Mouse (Mus musculus) embryonic facial prominence, embryonic 15.5 days (tissue): ENCODE results near the gene Gm7030. TPM values are rescaled to one million over a fixed set of nuclear protein-coding genes. Genes with fewer than 3 reads are reported as not detected.
"Not testable (repeated sequence)": the region's sequence is repeated elsewhere in the genome, so short reads cannot be mapped to it uniquely, and the experiment has no call there.

Source experiments
- ATAC-seq: fragments of 200-750 bp; cut with Nextera tagmentation; 2 replicates; pipeline ENCODE4 v1.8.0; 2017; ENCODE audit warnings: low read depth, moderate TSS enrichment; ENCODE audit not compliant: insufficient number of reproducible peaks, low FRiP score, low TSS enrichment
- H3K27ac ChIP-seq: fragments of 300-500 bp; sonication (generic); replicated peaks from 2 replicates; pipeline ENCODE4 v1.5.1; 2015; ENCODE audit warnings: mild to moderate bottlenecking, inconsistent platforms
- H3K27me3 ChIP-seq: fragments of 300-500 bp; sonication (generic); 2 replicates; pipeline ENCODE4 v1.6.1; 2015; ENCODE audit warnings: inconsistent platforms
- H3K36me3 ChIP-seq: fragments of 300-500 bp; sonication (generic); 2 replicates; pipeline ENCODE4 v1.6.1; 2015; ENCODE audit warnings: mild to moderate bottlenecking, inconsistent platforms
- H3K4me1 ChIP-seq: fragments of 300-500 bp; sonication (generic); 2 replicates; pipeline ENCODE4 v1.6.1; 2015; ENCODE audit warnings: inconsistent platforms
- H3K4me2 ChIP-seq: fragments of 300-500 bp; sonication (generic); replicated peaks from 2 replicates; pipeline ENCODE4 v1.6.1; 2015; ENCODE audit warnings: mild to moderate bottlenecking, inconsistent platforms
- H3K4me3 ChIP-seq: fragments of 300-500 bp; sonication (generic); replicated peaks from 2 replicates; pipeline ENCODE4 v1.5.1; 2015; ENCODE audit warnings: mild to moderate bottlenecking, inconsistent platforms
- H3K9ac ChIP-seq: fragments of 300-500 bp; sonication (generic); 2 replicates; pipeline ENCODE4 v1.6.1; 2015; ENCODE audit warnings: inconsistent platforms
- H3K9me3 ChIP-seq: fragments of 300-500 bp; sonication (generic); replicated peaks from 2 replicates; pipeline ENCODE4 v1.6.1; 2016; ENCODE audit warnings: inconsistent platforms
- WGBS: fragments of 180-500 bp; shearing (Covaris S2); methylation state at CpG from one replicate; pipeline ENCODE4 v1.1.7; 2015; 5-methylcytosine and 5-hydroxymethylcytosine counted together
- polyA plus RNA-seq: library from polyadenylated mRNA; unstranded; fragments of >200 nt; fragmentation: Nextera tagmentation; extraction: Ambion mirVana; gene quantifications from 2 replicates; pipeline ENCODE4 v1.2.1, GENCODE M21; 2015

Gene Gm7030
- polyA plus RNA-seq, 1 experiment from 2014 or later, result not detected

GRCm38 (mm10) chr17:36131516-36132265 lies 2.5 kb upstream of the Gm7030 start:
- no peaks in the 10 kb centered on the region for H3K4me1 ChIP-seq
- WGBS, result 70% methylated on average over 5 of the region's 5 CpGs
- no peak overlapping the region for H3K4me2 ChIP-seq
- H3K27me3 ChIP-seq, result peaks cover 7% of the 10 kb centered on the region
- no peaks in the 10 kb centered on the region for H3K9me3 ChIP-seq
- H3K9ac ChIP-seq, result no peak overlapping the region
- ATAC-seq, result no peak
- H3K36me3 ChIP-seq, result no peaks in the 10 kb centered on the region
- no peak overlapping the region for H3K4me3 ChIP-seq
- H3K27ac ChIP-seq, result no peak overlapping the region

- H3K9me3 ChIP-seq, H3K9ac ChIP-seq, H3K36me3 ChIP-seq, H3K4me2 ChIP-seq, H3K4me3 ChIP-seq, H3K27me3 ChIP-seq, ATAC-seq, H3K4me1 ChIP-seq, H3K27ac ChIP-seq: not testable (repeated sequence)
- 60% methylated on average over 12 of the region's 13 CpGs for WGBS
Measured at GRCm38 (mm10) chr17:36128525-36128924, 700 bp downstream of the Gm7030 start.

GRCm38 (mm10) chr17:36124111-36124510 lies 5.1 kb downstream of the Gm7030 start:
- H3K4me2 ChIP-seq, H3K36me3 ChIP-seq, H3K4me3 ChIP-seq, H3K9ac ChIP-seq, H3K27ac ChIP-seq, ATAC-seq, H3K4me1 ChIP-seq, H3K9me3 ChIP-seq: not testable (repeated sequence)
- H3K27me3 ChIP-seq, result peaks cover 24% of the 10 kb centered on the region
- WGBS, result 60% methylated on average over 3 of the region's 3 CpGs

GRCm38 (mm10) chr17:36121352-36122020 lies 7.7 kb downstream of the Gm7030 start, which contains the start of gene Gm19684:
Gm19684 (plus strand) TSS chr17:36121678.
- not testable (repeated sequence) for H3K27ac ChIP-seq, ATAC-seq

GRCm38 (mm10) chr17:36120839-36121238 lies 8.4 kb downstream of the Gm7030 start:
- 0 out of 2 replicates have a peak overlapping the region, but pooled peaks have one; percentile 8 for H3K4me2 ChIP-seq
- not testable (repeated sequence) for ATAC-seq, H3K9ac ChIP-seq, H3K27ac ChIP-seq, H3K36me3 ChIP-seq, H3K9me3 ChIP-seq, H3K4me1 ChIP-seq
- 21% methylated on average over 18 of the region's 18 CpGs for WGBS
- H3K4me3 ChIP-seq, result 0 out of 2 replicates have a peak overlapping the region, but pooled peaks have one; percentile 15
- peaks cover 28% of the 10 kb centered on the region for H3K27me3 ChIP-seq

More at GRCm38 (mm10) chr17:36121352-36122020, 7.7 kb downstream of the Gm7030 start, which contains the start of gene Gm19684:
- 4% methylated on average over 8 of the region's 8 CpGs for WGBS
- not testable (repeated sequence) for H3K36me3 ChIP-seq, H3K4me1 ChIP-seq, H3K9me3 ChIP-seq, H3K9ac ChIP-seq
- Histone ChIP-seq H3K4me3 (peak within 1 kb of the TSS; percentile 15; the same call in 1 of the 2 replicates), H3K4me2 (0 out of 2 replicates have a peak within 1 kb of the TSS, but pooled peaks have one; percentile 21), H3K27me3 (peaks cover 28% of the 10 kb centered on the region)

- WGBS, result 26% methylated on average over 3 of the region's 3 CpGs
- not testable (repeated sequence) for ATAC-seq, H3K4me1 ChIP-seq, H3K4me3 ChIP-seq, H3K27ac ChIP-seq, H3K9ac ChIP-seq, H3K36me3 ChIP-seq, H3K9me3 ChIP-seq, H3K4me2 ChIP-seq
- peaks cover 16% of the 10 kb centered on the region for H3K27me3 ChIP-seq
Measured at GRCm38 (mm10) chr17:36116545-36116944, 12.7 kb downstream of the Gm7030 start.

- 16% methylated on average over 6 of the region's 6 CpGs for WGBS
- peaks cover 14% of the 10 kb centered on the region for H3K27me3 ChIP-seq
- H3K4me1 ChIP-seq, result peaks cover 12% of the 10 kb centered on the region
- not testable (repeated sequence) for ATAC-seq, H3K9me3 ChIP-seq, H3K4me2 ChIP-seq, H3K9ac ChIP-seq, H3K36me3 ChIP-seq, H3K4me3 ChIP-seq, H3K27ac ChIP-seq
Measured at GRCm38 (mm10) chr17:36113979-36114593, 15.1 kb downstream of the Gm7030 start.

GRCm38 (mm10) chr17:36111510-36111868 lies 17.7 kb downstream of the Gm7030 start:
- WGBS, result 2% methylated on average over 10 of the region's 10 CpGs
- peaks cover 11% of the 10 kb centered on the region for H3K27me3 ChIP-seq
- H3K27ac ChIP-seq, ATAC-seq, H3K36me3 ChIP-seq, H3K9me3 ChIP-seq: not testable (repeated sequence)
- H3K4me3 ChIP-seq, result peak overlapping the region; percentile 45
- peak overlapping the region; percentile 88 for H3K4me2 ChIP-seq
- 0 out of 2 replicates have a peak overlapping the region, but pooled peaks have one; percentile 15 for H3K9ac ChIP-seq
- peaks cover 12% of the 10 kb centered on the region for H3K4me1 ChIP-seq

GRCm38 (mm10) chr17:36110641-36111509 lies 18.4 kb downstream of the Gm7030 start:
- Histone ChIP-seq H3K4me1 (peaks cover 12% of the 10 kb centered on the region), H3K9ac (0 out of 2 replicates have a peak overlapping the region, but pooled peaks have one; percentile 15), H3K4me3 (peak overlapping the region; percentile 45), H3K27me3 (peaks cover 11% of the 10 kb centered on the region), H3K4me2 (peak overlapping the region; percentile 88)
- not testable (repeated sequence) for H3K9me3 ChIP-seq, H3K27ac ChIP-seq, H3K36me3 ChIP-seq
- ATAC-seq, result peak; percentile 29; the same call in 1 of the 2 replicates
- 1% methylated on average over 57 of the region's 57 CpGs for WGBS

DNA sequence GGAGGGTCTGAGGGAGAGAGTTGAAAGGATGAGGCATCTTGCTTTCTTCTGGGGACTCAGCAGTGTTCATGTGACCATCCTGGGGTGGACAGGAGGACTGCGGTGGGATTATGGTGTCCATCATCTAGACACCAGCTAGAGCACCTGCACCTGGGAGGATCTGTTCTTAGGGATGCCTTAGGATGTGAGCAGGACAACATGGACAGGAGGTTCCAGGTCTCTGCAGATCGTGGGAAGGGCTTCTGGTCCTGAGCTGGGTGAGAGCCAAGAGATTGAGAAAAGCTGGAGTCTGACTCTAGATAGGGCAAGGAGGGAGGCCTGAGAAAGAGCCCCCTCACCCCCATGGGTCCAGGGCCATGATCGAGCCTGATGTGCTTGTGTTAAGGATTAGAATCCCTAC lies 19.1 kb downstream of the Gm7030 start:
- not testable (repeated sequence) for ATAC-seq, H3K36me3 ChIP-seq
- 51% methylated on average over 3 of the region's 3 CpGs for WGBS

More for the DNA sequence above, 19.1 kb downstream of the Gm7030 start:
- not testable (repeated sequence) for H3K9me3 ChIP-seq, H3K4me3 ChIP-seq, H3K27ac ChIP-seq, H3K9ac ChIP-seq, H3K4me2 ChIP-seq
- Histone ChIP-seq H3K27me3 (peaks cover 11% of the 10 kb centered on the region), H3K4me1 (peaks cover 12% of the 10 kb centered on the region)
